Comparison of ENCODE assay signal across 8 mouse cellular contexts in the genomic region with DNA sequence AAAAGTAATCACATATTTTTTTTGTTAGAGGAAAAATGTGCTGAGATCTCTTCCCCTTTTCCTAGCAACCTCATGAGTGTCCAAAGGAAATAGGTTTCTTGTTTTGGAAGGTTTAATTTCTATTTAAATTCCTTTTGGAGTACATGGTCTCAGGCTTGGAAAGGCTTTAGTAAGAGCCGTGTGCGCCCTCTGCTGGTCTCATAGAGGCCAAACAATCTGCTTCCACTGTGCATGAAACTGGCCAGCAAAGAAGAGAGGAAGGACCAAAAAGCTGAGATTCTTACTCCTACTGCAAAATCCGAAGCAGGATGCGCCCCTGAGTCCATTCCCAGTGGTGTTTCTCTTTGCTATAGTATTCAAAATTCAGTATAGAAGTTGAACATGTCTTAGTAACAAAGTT. TPM values are rescaled to one million over a fixed set of nuclear protein-coding genes. Genes with fewer than 3 reads are reported as not detected.
A peak's percentile ranks its signal among the peaks of the same experiment; 100 is the strongest.
DNase-seq lines count a peak whose midpoint lies in the region; ATAC-seq and TF ChIP-seq lines count a peak whose summit lies in the region.

No protein-coding gene starts in this region.

- no peak overlapping the region for H3K4me2 ChIP-seq in forebrain, embryonic 14.5 days (ENCODE audit: low read length)
- no peak overlapping the region for H3K4me2 ChIP-seq in forebrain, embryonic 16.5 days (ENCODE audit: low read length)
- H3K4me2 ChIP-seq in CH12.LX (ENCODE audit: insufficient read depth, low read depth, poor library complexity, severe bottlenecking): no peak overlapping the region

- peak; percentile 90 for DNase-seq in forebrain, embryonic 14.5 days (ENCODE audit: low spot score)
- DNase-seq in CH12.LX (ENCODE audit: extremely low read depth): peak; percentile 81
- DNase-seq in c-Kit-positive CD71-positive TER-119-negative erythroid progenitor cells, embryonic 14.5 days (ENCODE audit: low read depth): peak; percentile 37
- peak; percentile 55 to 76 for DNase-seq in frontal cortex, postnatal 36 days (ENCODE audit: low spot score in 2 of 2)
- peak; percentile 71 to 73 for DNase-seq in layer of hippocampus, postnatal 10 days (ENCODE audit: low spot score in 2 of 2)
- DNase-seq in spleen, postnatal 4 days (ENCODE audit: low spot score in 2 of 2): peak; percentile 31 to 81

- H3K27me3 ChIP-seq in forebrain, embryonic 14.5 days (replicated peaks; ENCODE audit: control insufficient read depth, insufficient read depth, low read length): no peaks in the 10 kb centered on the region
- no peaks in the 10 kb centered on the region for H3K27me3 ChIP-seq in forebrain, embryonic 16.5 days (replicated peaks; ENCODE audit: control insufficient read depth, insufficient read depth, low read length)
- H3K27me3 ChIP-seq in CH12.LX (replicated peaks): no peaks in the 10 kb centered on the region

- no peaks in the 10 kb centered on the region for H3K36me3 ChIP-seq in forebrain, embryonic 14.5 days (ENCODE audit: control insufficient read depth, insufficient read depth, low read length)
- no peaks in the 10 kb centered on the region for H3K36me3 ChIP-seq in forebrain, embryonic 16.5 days (ENCODE audit: control insufficient read depth, insufficient read depth)
- H3K36me3 ChIP-seq in CH12.LX (replicated peaks in 1 of 2; ENCODE audit: control insufficient read depth in 1 of 2, insufficient read depth in 1 of 2, low read length in 1 of 2): no peaks in the 10 kb centered on the region

- H3K9me3 ChIP-seq in forebrain, embryonic 14.5 days (replicated peaks; ENCODE audit: control insufficient read depth, low read length): no peaks in the 10 kb centered on the region
- 0 out of 2 replicates have a peak, but pooled peaks cover 4% of the 10 kb centered on the region for H3K9me3 ChIP-seq in forebrain, embryonic 16.5 days (ENCODE audit: control insufficient read depth, low read length)
- peaks cover 6% of the 10 kb centered on the region for H3K9me3 ChIP-seq in CH12.LX (replicated peaks; ENCODE audit: low read length)

- no peaks in the 10 kb centered on the region for H3K79me2 ChIP-seq in CH12.LX (replicated peaks; ENCODE audit: control insufficient read depth, extremely low read depth, insufficient read depth, poor library complexity, severe bottlenecking)

- no peak overlapping the region for H3K9ac ChIP-seq in forebrain, embryonic 14.5 days (ENCODE audit: low read length)
- H3K9ac ChIP-seq in forebrain, embryonic 16.5 days (replicated peaks; ENCODE audit: low read depth, low read length): no peak overlapping the region
- H3K9ac ChIP-seq in CH12.LX (ENCODE audit: insufficient read depth, low read depth): no peak overlapping the region

- no peak for TF ChIP-seq POLR2A in CH12.LX (IDR thresholded peaks at IDR 0.05; ENCODE audit: low read depth, low read length)

- peak; percentile 65 to 84 for TF ChIP-seq CTCF in CH12.LX (conservative IDR thresholded peaks at IDR 0.05 in 1 of 2, IDR thresholded peaks at IDR 0.05 in 1 of 2; ENCODE audit: low read depth in 2 of 2, low read length in 2 of 2)

- TF ChIP-seq RAD21 in CH12.LX (IDR thresholded peaks at IDR 0.05; ENCODE audit: low read depth, low read length): peak; percentile 80

- no peaks in the 10 kb centered on the region for H3K4me1 ChIP-seq in forebrain, embryonic 14.5 days (ENCODE audit: control insufficient read depth, insufficient read depth, low read length)
- H3K4me1 ChIP-seq in forebrain, embryonic 16.5 days (replicated peaks; ENCODE audit: control insufficient read depth, insufficient read depth, low read length): no peaks in the 10 kb centered on the region
- no peaks in the 10 kb centered on the region for H3K4me1 ChIP-seq in CH12.LX (ENCODE audit: control insufficient read depth in 1 of 2, insufficient read depth in 2 of 2)

- TF ChIP-seq EP300 in CH12.LX (IDR thresholded peaks at IDR 0.05; ENCODE audit: low read length): no peak

- no peak for ATAC-seq in forebrain, embryonic 14.5 days
- ATAC-seq in forebrain, embryonic 16.5 days: no peak
- peak; percentile 78 for ATAC-seq in megakaryocyte-erythroid progenitor cell, adult 5-6 weeks (replicated peaks; ENCODE audit: low FRiP score, low TSS enrichment, poor library complexity, severe bottlenecking)

- in situ Hi-C loops in CH12.LX (cut with MboI; ENCODE audit: low pct_ligation_motif_present, low pct_unique_long_range_greater_than_20kb, low sequenced_read_pairs): no loop called here

- H3K27ac ChIP-seq in forebrain, embryonic 14.5 days (ENCODE audit: low read depth, low read length): no peak overlapping the region
- no peak overlapping the region for H3K27ac ChIP-seq in forebrain, embryonic 16.5 days (ENCODE audit: low read length)
- H3K27ac ChIP-seq in CH12.LX (ENCODE audit: insufficient read depth, low read depth): no peak overlapping the region

- dilution Hi-C loops in CH12.LX (cut with MboI; ENCODE audit: extremely low pct_ligation_motif_present, extremely low pct_unique_long_range_greater_than_20kb, low sequenced_read_pairs): no loop called here

- WGBS in forebrain, embryonic 14.5 days: 5% methylated on average over 4 of the region's 4 CpGs
- WGBS in forebrain, embryonic 16.5 days: 5% methylated on average over 4 of the region's 4 CpGs

- no peak overlapping the region for H3K4me3 ChIP-seq in forebrain, embryonic 14.5 days (ENCODE audit: low read depth, low read length)
- H3K4me3 ChIP-seq in forebrain, embryonic 16.5 days (replicated peaks; ENCODE audit: low read length): no peak overlapping the region
- H3K4me3 ChIP-seq in CH12.LX (replicated peaks in 1 of 3; ENCODE audit: low read depth in 2 of 3, low read length in 2 of 3, poor library complexity in 1 of 3): no peak overlapping the region

TF ChIP-seq in CH12.LX, 34 proteins besides CTCF, POLR2A, EP300 and RAD21:
- no peak for TF ChIP-seq JUND (conservative IDR thresholded peaks at IDR 0.05; ENCODE audit: low read depth, low read length)
- TF ChIP-seq ZC3H11A (IDR thresholded peaks at IDR 0.05; ENCODE audit: low read depth, low read length): peak; percentile 61; the same call in 1 of the 2 replicates
- peak; percentile 91 for TF ChIP-seq SMC3 (IDR thresholded peaks at IDR 0.05; ENCODE audit: low read depth, low read length)

RNA-seq across cellular contexts. Expression of gene Nnmt, which starts 18.6 kb away (rescaled TPM):
- polyA plus RNA-seq in forebrain, embryonic 14.5 days (2014; fragmentation: Nextera tagmentation; extraction: Ambion mirVana): 0.72 and 1.1 TPM in 2 replicates
- polyA plus RNA-seq in forebrain, embryonic 16.5 days (2015; fragmentation: Nextera tagmentation; extraction: Ambion mirVana): 1.2 and 1.4 TPM in 2 replicates
- total RNA-seq in CH12.LX (2012; rRNA removed) (not detected in 2 replicates), CH12.LX (2014; rRNA removed) (not detected in 2 replicates)
- polyA plus RNA-seq in CH12.LX (2012; ENCODE audit: insufficient read length, low read depth): not detected in 2 replicates
- 1 to 10 TPM; 7.0 to 7.6 TPM for total RNA-seq in layer of hippocampus, postnatal 10 days (2021)
- total RNA-seq in megakaryocyte-erythroid progenitor cell, adult 5-6 weeks (2014; fragmentation: Nextera tagmentation): not detected in 2 replicates
- total RNA-seq in megakaryocyte-erythroid progenitor cell, adult 5-6 weeks (2017): not detected in 2 replicates

Comparison
In these comparisons a context has a peak if more than half of its experiments do, and no peak if none do; other contexts are left out.
1. DNase-seq: peak in every context shown above with its lines; median percentile 90 in forebrain, embryonic 14.5 days; 81 in CH12.LX; 72 in layer of hippocampus, postnatal 10 days; 66 in frontal cortex, postnatal 36 days; 56 in spleen, postnatal 4 days; 37 in c-Kit-positive CD71-positive TER-119-negative erythroid progenitor cells, embryonic 14.5 days.
2. RNA of gene Nnmt, which starts 18.6 kb away (total RNA-seq): 7.0 to 7.6 TPM in layer of hippocampus, postnatal 10 days; not detected in CH12.LX and not detected in megakaryocyte-erythroid progenitor cell, adult 5-6 weeks; every median in the first group is over 4 times any median in the second.